Mouse (Mus musculus): Measurements from ENCODE around the gene Sptbn1.

- no peak for TF ChIP-seq CTCF (IDR thresholded peaks at IDR 0.05; ENCODE audit: low read depth, low read length)
- no peak for TF ChIP-seq TAL1 (conservative IDR thresholded peaks at IDR 0.05; ENCODE audit: low read depth, low read length)
- TF ChIP-seq POLR2AphosphoS5 (IDR thresholded peaks at IDR 0.05; ENCODE audit: insufficient replicate concordance, low read depth, low read length): no peak
- no peak for TF ChIP-seq GATA1 (IDR thresholded peaks at IDR 0.05; ENCODE audit: borderline replicate concordance, low read length)
- no peak for TF ChIP-seq GATA2 (IDR thresholded peaks at IDR 0.05; ENCODE audit: borderline replicate concordance, low read depth, low read length)
These were observed 130.9 kb downstream of the Sptbn1 start for GRCm38 (mm10) chr11:30137081-30137480.

Data from G1E (cell line).